Mouse (Mus musculus): ENCODE measurements around the gene Isg20l2. TPM values are rescaled to one million over a fixed set of nuclear protein-coding genes. Genes with fewer than 3 reads are reported as not detected.
A peak's percentile ranks its signal among the peaks of the same experiment; 100 is the strongest.

Gene Isg20l2
- polyA plus RNA-seq, 1 experiment from 2014 or later, result 18.5 TPM

GRCm38 (mm10) chr3:87960586-87961191, 30.6 kb downstream of the Isg20l2 start:
- no peaks in the 10 kb centered on the region for H3K27me3 ChIP-seq (ENCODE audit: control insufficient read depth, insufficient read depth, low read length)
- no peaks in the 10 kb centered on the region for H3K9me3 ChIP-seq (ENCODE audit: control insufficient read depth, low read length)
- peak overlapping the region; percentile 68 for H3K4me2 ChIP-seq (replicated peaks)
- H3K36me3 ChIP-seq (replicated peaks; ENCODE audit: control insufficient read depth, insufficient read depth), result no peaks in the 10 kb centered on the region
- H3K9ac ChIP-seq, result peak overlapping the region; percentile 62
- ATAC-seq (ENCODE audit: low FRiP score) (peak; percentile 98), DNase-seq (ENCODE audit: low spot score) (peak; percentile 91)
- H3K4me1 ChIP-seq (replicated peaks; ENCODE audit: control insufficient read depth, insufficient read depth, low read length), result 0 out of 2 replicates have a peak, but pooled peaks cover 3% of the 10 kb centered on the region
- under 1% methylated on average over 27 of the region's 27 CpGs for WGBS
- H3K27ac ChIP-seq, result peak overlapping the region; percentile 84
- H3K4me3 ChIP-seq (replicated peaks; ENCODE audit: low read length), result peak overlapping the region; percentile 35

- under 1% methylated on average over 21 of the region's 21 CpGs for WGBS
- no peak for ATAC-seq (ENCODE audit: low FRiP score)
Measured at GRCm38 (mm10) chr3:87970184-87970938, 40.2 kb downstream of the Isg20l2 start.

GRCm38 (mm10) chr3:87970939-87971488, 40.9 kb downstream of the Isg20l2 start, which contains the start of gene Nes:
Gene Nes, plus strand, starts transcription at chr3:87971078.
- Histone ChIP-seq H3K4me2 (replicated peaks) (peak within 1 kb of the TSS; percentile 78), H3K9me3 (ENCODE audit: control insufficient read depth, low read length) (no peaks in the 10 kb centered on the region), H3K36me3 (replicated peaks; ENCODE audit: control insufficient read depth, insufficient read depth) (peaks cover 5% of the 10 kb centered on the region; the same call in 1 of the 2 replicates), H3K27me3 (ENCODE audit: control insufficient read depth, insufficient read depth, low read length) (no peaks in the 10 kb centered on the region), H3K9ac (peak within 1 kb of the TSS; percentile 69), H3K4me1 (replicated peaks; ENCODE audit: control insufficient read depth, insufficient read depth, low read length) (peaks cover 27% of the 10 kb centered on the region; the same call in 1 of the 2 replicates), H3K4me3 (replicated peaks; ENCODE audit: low read length) (peak within 1 kb of the TSS; percentile 47), H3K27ac (peak within 1 kb of the TSS; percentile 44)
- ATAC-seq (ENCODE audit: low FRiP score), result peak; percentile 44
- WGBS, result 0% methylated on average over 44 of the region's 44 CpGs
- DNase-seq (ENCODE audit: low spot score), result peak; percentile 82

More at GRCm38 (mm10) chr3:87970184-87970938, 40.2 kb downstream of the Isg20l2 start:
- Histone ChIP-seq H3K9ac (no peak overlapping the region), H3K27me3 (ENCODE audit: control insufficient read depth, insufficient read depth, low read length) (no peaks in the 10 kb centered on the region), H3K4me1 (replicated peaks; ENCODE audit: control insufficient read depth, insufficient read depth, low read length) (peaks cover 27% of the 10 kb centered on the region; the same call in 1 of the 2 replicates), H3K9me3 (ENCODE audit: control insufficient read depth, low read length) (no peaks in the 10 kb centered on the region), H3K4me3 (replicated peaks; ENCODE audit: low read length) (peak overlapping the region; percentile 47), H3K36me3 (replicated peaks; ENCODE audit: control insufficient read depth, insufficient read depth) (no peaks in the 10 kb centered on the region), H3K4me2 (replicated peaks) (peak overlapping the region; percentile 78), H3K27ac (no peak overlapping the region)
- peak; percentile 79 for DNase-seq (ENCODE audit: low spot score)

GRCm38 (mm10) chr3:87971489-87972202, 41.5 kb downstream of the Isg20l2 start:
- no peak for DNase-seq (ENCODE audit: low spot score)
- H3K9ac ChIP-seq, result peak overlapping the region; percentile 69
- H3K27ac ChIP-seq, result peak overlapping the region; percentile 44
- under 1% methylated on average over 52 of the region's 60 CpGs for WGBS
- H3K27me3 ChIP-seq (ENCODE audit: control insufficient read depth, insufficient read depth, low read length), result no peaks in the 10 kb centered on the region
- peak overlapping the region; percentile 78 for H3K4me2 ChIP-seq (replicated peaks)
- ATAC-seq (ENCODE audit: low FRiP score), result peak; percentile 38; the same call in 1 of the 2 replicates
- H3K4me1 ChIP-seq (replicated peaks; ENCODE audit: control insufficient read depth, insufficient read depth, low read length), result peaks cover 27% of the 10 kb centered on the region; the same call in 1 of the 2 replicates
- no peaks in the 10 kb centered on the region for H3K9me3 ChIP-seq (ENCODE audit: control insufficient read depth, low read length)
- peaks cover 6% of the 10 kb centered on the region; the same call in 1 of the 2 replicates for H3K36me3 ChIP-seq (replicated peaks; ENCODE audit: control insufficient read depth, insufficient read depth)
- H3K4me3 ChIP-seq (replicated peaks; ENCODE audit: low read length), result peak overlapping the region; percentile 47

- WGBS, result 1% methylated on average over 8 of the region's 8 CpGs
- Histone ChIP-seq H3K9ac (peak overlapping the region; percentile 69), H3K4me1 (replicated peaks; ENCODE audit: control insufficient read depth, insufficient read depth, low read length) (peaks cover 27% of the 10 kb centered on the region; the same call in 1 of the 2 replicates), H3K27ac (peak overlapping the region; percentile 49), H3K4me2 (replicated peaks) (peak overlapping the region; percentile 78), H3K4me3 (replicated peaks; ENCODE audit: low read length) (peak overlapping the region; percentile 47), H3K27me3 (ENCODE audit: control insufficient read depth, insufficient read depth, low read length) (no peaks in the 10 kb centered on the region), H3K36me3 (replicated peaks; ENCODE audit: control insufficient read depth, insufficient read depth) (peaks cover 6% of the 10 kb centered on the region; the same call in 1 of the 2 replicates), H3K9me3 (ENCODE audit: control insufficient read depth, low read length) (no peaks in the 10 kb centered on the region)
- DNase-seq (ENCODE audit: low spot score), result no peak
- ATAC-seq (ENCODE audit: low FRiP score), result 0 out of 2 replicates have a peak, but pooled peaks have one; percentile 68
Measured at GRCm38 (mm10) chr3:87972203-87972664, 42.1 kb downstream of the Isg20l2 start.

- no peak for DNase-seq (ENCODE audit: low spot score)
- H3K27ac ChIP-seq, result peak overlapping the region; percentile 78
Measured at GRCm38 (mm10) chr3:87972776-87973175, 42.7 kb downstream of the Isg20l2 start.

GRCm38 (mm10) chr3:87973593-87974380, 43.7 kb downstream of the Isg20l2 start:
- DNase-seq (ENCODE audit: low spot score) (no peak), ATAC-seq (ENCODE audit: low FRiP score) (no peak)
- H3K36me3 ChIP-seq (replicated peaks; ENCODE audit: control insufficient read depth, insufficient read depth), result peaks cover 6% of the 10 kb centered on the region; the same call in 1 of the 2 replicates
- peak overlapping the region; percentile 69 for H3K9ac ChIP-seq
- peak overlapping the region; percentile 47 for H3K4me3 ChIP-seq (replicated peaks; ENCODE audit: low read length)
- H3K4me2 ChIP-seq (replicated peaks), result peak overlapping the region; percentile 78
- H3K4me1 ChIP-seq (replicated peaks; ENCODE audit: control insufficient read depth, insufficient read depth, low read length), result peaks cover 27% of the 10 kb centered on the region; the same call in 1 of the 2 replicates
- H3K27ac ChIP-seq, result peak overlapping the region; percentile 78
- no peaks in the 10 kb centered on the region for H3K27me3 ChIP-seq (ENCODE audit: control insufficient read depth, insufficient read depth, low read length)
- H3K9me3 ChIP-seq (ENCODE audit: control insufficient read depth, low read length), result no peaks in the 10 kb centered on the region
- 13% methylated on average over 14 of the region's 14 CpGs for WGBS

More at GRCm38 (mm10) chr3:87972776-87973175, 42.7 kb downstream of the Isg20l2 start:
- H3K9ac ChIP-seq, result peak overlapping the region; percentile 69
- H3K27me3 ChIP-seq (ENCODE audit: control insufficient read depth, insufficient read depth, low read length), result no peaks in the 10 kb centered on the region
- H3K9me3 ChIP-seq (ENCODE audit: control insufficient read depth, low read length), result no peaks in the 10 kb centered on the region
- 13% methylated on average over 5 of the region's 5 CpGs for WGBS
- H3K4me1 ChIP-seq (replicated peaks; ENCODE audit: control insufficient read depth, insufficient read depth, low read length), result peaks cover 27% of the 10 kb centered on the region; the same call in 1 of the 2 replicates
- no peak for ATAC-seq (ENCODE audit: low FRiP score)
- peak overlapping the region; percentile 78 for H3K4me2 ChIP-seq (replicated peaks)
- H3K36me3 ChIP-seq (replicated peaks; ENCODE audit: control insufficient read depth, insufficient read depth), result peaks cover 6% of the 10 kb centered on the region; the same call in 1 of the 2 replicates
- H3K4me3 ChIP-seq (replicated peaks; ENCODE audit: low read length), result peak overlapping the region; percentile 47

Measured in hindbrain, embryonic 14.5 days (tissue).